9 mouse cellular contexts compared by ENCODE assay signal in genomic region chr6:82084235-82084634, GRCm38 (mm10). TPM values are rescaled to one million over a fixed set of nuclear protein-coding genes. Genes with fewer than 3 reads are reported as not detected.
A peak's percentile ranks its signal among the peaks of the same experiment; 100 is the strongest.
DNase-seq lines count a peak whose midpoint lies in the region; ATAC-seq and TF ChIP-seq lines count a peak whose summit lies in the region.
"Had no signal": no experiment of that assay in that cellular context is flagged by ENCODE, and none has a peak within 500 bp of the region (broad histone marks: within the 10 kb centered on the region; RNA-seq: fewer than 3 reads in every experiment).

No protein-coding gene starts in this region.

- H3K9me3 ChIP-seq in kidney, embryonic 14.5 days (ENCODE audit: control insufficient read depth, low read length) = no peaks in the 10 kb centered on the region
- 0 out of 2 replicates have a peak, but pooled peaks cover 3% of the 10 kb centered on the region for H3K9me3 ChIP-seq in hindbrain, embryonic 12.5 days (replicated peaks)
- H3K9me3 ChIP-seq: hindbrain, embryonic 15.5 days had no signal

- H3K27me3 ChIP-seq in heart, adult 2 months (ENCODE audit: control insufficient read depth, insufficient read depth, low read length) = no peaks in the 10 kb centered on the region
- H3K27me3 ChIP-seq in kidney, embryonic 14.5 days (ENCODE audit: control insufficient read depth, insufficient read depth, low read length) = no peaks in the 10 kb centered on the region
- H3K27me3 ChIP-seq in hindbrain, embryonic 12.5 days = no peaks in the 10 kb centered on the region
- H3K27me3 ChIP-seq: hindbrain, embryonic 15.5 days had no signal

- peak; percentile 74; the same call in 1 of the 2 replicates for ATAC-seq in kidney, embryonic 14.5 days (ENCODE audit: low FRiP score, low TSS enrichment)
- no peak for ATAC-seq in hindbrain, embryonic 12.5 days (ENCODE audit: low FRiP score)

- H3K79me2 ChIP-seq in heart, adult 2 months (replicated peaks; ENCODE audit: control insufficient read depth, insufficient read depth, low read length) = no peaks in the 10 kb centered on the region

- intact Hi-C loops in heart, adult 2 months (cut with DNase I) = loop anchor here (2.0 kb wide), 1 partner anchor 43 kb away; the partner anchor contains the start of gene Eva1a

- TF ChIP-seq CTCF in heart, adult 2 months (IDR thresholded peaks at IDR 0.05) = no peak

- peaks cover 10% of the 10 kb centered on the region for H3K36me3 ChIP-seq in heart, adult 2 months (ENCODE audit: control insufficient read depth, insufficient read depth, low read length)
- H3K36me3 ChIP-seq in kidney, embryonic 14.5 days (ENCODE audit: control insufficient read depth, insufficient read depth, low read length) = no peaks in the 10 kb centered on the region
- no peaks in the 10 kb centered on the region for H3K36me3 ChIP-seq in hindbrain, embryonic 12.5 days
- H3K36me3 ChIP-seq: hindbrain, embryonic 15.5 days had no signal

- 41% methylated on average over 3 of the region's 3 CpGs for WGBS in heart, adult 2 months
- 26% methylated on average over 3 of the region's 3 CpGs for WGBS in kidney, embryonic 14.5 days
- WGBS in hindbrain, embryonic 12.5 days = 65% methylated on average over 3 of the region's 3 CpGs

- DNase-seq in embryo, embryonic 11 days = peak; percentile 7
- DNase-seq in embryo, embryonic 10 days (ENCODE audit: low spot score) = no peak
- DNase-seq in heart, adult 2 months = peak in 1 of 2 experiments; percentile 57
- peak; percentile 57 for DNase-seq in lung, postnatal 10 days
- no peak for DNase-seq in frontal cortex, adult 2 months (ENCODE audit: extremely low spot score in 1 of 2, low spot score in 1 of 2)
- no peak for DNase-seq in layer of hippocampus, adult 18-20 months (ENCODE audit: low spot score in 2 of 2)

- peak; percentile 71; the same call in 1 of the 2 replicates for TF ChIP-seq EP300 in heart, adult 2 months (IDR thresholded peaks at IDR 0.05; ENCODE audit: insufficient read depth, low read depth, low read length)

- H3K4me1 ChIP-seq in heart, adult 2 months (ENCODE audit: control insufficient read depth, insufficient read depth, low read length) = peaks cover 10% of the 10 kb centered on the region
- H3K4me1 ChIP-seq in kidney, embryonic 14.5 days (ENCODE audit: control insufficient read depth, insufficient read depth, low read length) = peaks cover 5% of the 10 kb centered on the region; the same call in 1 of the 2 replicates
- H3K4me1 ChIP-seq in hindbrain, embryonic 12.5 days = no peaks in the 10 kb centered on the region
- H3K4me1 ChIP-seq: hindbrain, embryonic 15.5 days had no signal

- no peak; the same call in 1 of the 2 replicates for TF ChIP-seq POLR2A in heart, adult 2 months (IDR thresholded peaks at IDR 0.05; ENCODE audit: insufficient read depth, low read depth, low read length)

- no peak overlapping the region for H3K9ac ChIP-seq in heart, adult 2 months (ENCODE audit: low read depth, low read length)
- no peak overlapping the region for H3K9ac ChIP-seq in kidney, embryonic 14.5 days (ENCODE audit: low read depth, low read length)
- H3K9ac ChIP-seq in hindbrain, embryonic 12.5 days = no peak overlapping the region
- H3K9ac ChIP-seq: hindbrain, embryonic 15.5 days had no signal

- H3K4me2 ChIP-seq in kidney, embryonic 14.5 days (replicated peaks; ENCODE audit: low read depth, low read length) = no peak overlapping the region
- no peak overlapping the region for H3K4me2 ChIP-seq in hindbrain, embryonic 12.5 days (replicated peaks)
- H3K4me2 ChIP-seq: hindbrain, embryonic 15.5 days had no signal

- H3K27ac ChIP-seq in heart, adult 2 months = peak overlapping the region; percentile 76
- H3K27ac ChIP-seq in kidney, embryonic 14.5 days (ENCODE audit: low read depth, low read length) = no peak overlapping the region; the same call in 1 of the 2 replicates
- H3K27ac ChIP-seq in hindbrain, embryonic 12.5 days = no peak overlapping the region
- H3K27ac ChIP-seq: hindbrain, embryonic 15.5 days had no signal

- no peak overlapping the region for H3K4me3 ChIP-seq in heart, adult 2 months
- no peak overlapping the region for H3K4me3 ChIP-seq in kidney, embryonic 14.5 days (ENCODE audit: low read length)
- H3K4me3 ChIP-seq in hindbrain, embryonic 12.5 days = no peak overlapping the region
- H3K4me3 ChIP-seq: hindbrain, embryonic 15.5 days had no signal

RNA-seq across cellular contexts. Expression of gene Eva1a, which starts 43.4 kb away (rescaled TPM):
- 1 to 10 TPM; 1.8 to 2.4 TPM for total RNA-seq in heart, adult 2 months (2021)
- 2.0 and 2.5 TPM in 2 replicates for polyA plus RNA-seq in heart, adult 2 months (2012; rRNA removed)
- 37.3 and 45.4 TPM in 2 replicates for polyA plus RNA-seq in kidney, embryonic 14.5 days (2014; fragmentation: Nextera tagmentation; extraction: Ambion mirVana)
- 15.4 and 16.8 TPM in 2 replicates for polyA plus RNA-seq in frontal cortex, adult 2 months (2012; rRNA removed)
- 3.7 and 4.0 TPM in 2 replicates for polyA plus RNA-seq in hindbrain, embryonic 12.5 days (2016; fragmentation: Nextera tagmentation; extraction: Ambion mirVana)
- 10 to 100 TPM; 12.7 to 14.2 TPM for total RNA-seq in layer of hippocampus, adult 18-20 months (2021)

Comparison
In these comparisons a context has a peak if more than half of its experiments do, and no peak if none do; other contexts are left out.
1. DNase-seq: peak in embryo, embryonic 11 days (single experiment) and lung, postnatal 10 days (single experiment); none in embryo, embryonic 10 days (single experiment), frontal cortex, adult 2 months (0 of 2) and layer of hippocampus, adult 18-20 months (0 of 2).